Mouse (Mus musculus) stomach, embryonic 15.5 days (tissue): ENCODE results near the gene Dnah6. TPM values are rescaled to one million over a fixed set of nuclear protein-coding genes. Genes with fewer than 3 reads are reported as not detected.

Experiments
- ATAC-seq: fragments of 200-750 bp; cut with Nextera tagmentation; 2 replicates; pipeline ENCODE4 v1.8.0; 2017; ENCODE audit warnings: low read depth, moderate number of reproducible peaks, moderate TSS enrichment; ENCODE audit not compliant: insufficient read depth, low FRiP score
- H3K27ac ChIP-seq: fragments of 300-500 bp; sonication (generic); 2 replicates; pipeline ENCODE4 v1.5.1; 2015; ENCODE audit warnings: mild to moderate bottlenecking, inconsistent platforms
- H3K27me3 ChIP-seq: fragments of 300-500 bp; sonication (generic); replicated peaks from 2 replicates; pipeline ENCODE4 v1.6.1; 2015; ENCODE audit warnings: inconsistent platforms
- H3K36me3 ChIP-seq: fragments of 300-500 bp; sonication (generic); 2 replicates; pipeline ENCODE4 v1.6.1; 2015; ENCODE audit warnings: inconsistent platforms
- H3K4me1 ChIP-seq: fragments of 300-500 bp; sonication (generic); 2 replicates; pipeline ENCODE4 v1.6.1; 2015; ENCODE audit warnings: inconsistent platforms
- H3K4me2 ChIP-seq: fragments of 300-500 bp; sonication (generic); 2 replicates; pipeline ENCODE4 v1.6.1; 2015; ENCODE audit warnings: mild to moderate bottlenecking, inconsistent platforms
- H3K4me3 ChIP-seq: fragments of 300-500 bp; sonication (generic); replicated peaks from 2 replicates; pipeline ENCODE4 v1.5.1; 2015; ENCODE audit warnings: inconsistent platforms
- H3K9ac ChIP-seq: fragments of 300-500 bp; sonication (generic); 2 replicates; pipeline ENCODE4 v1.6.1; 2015; ENCODE audit warnings: inconsistent platforms
- H3K9me3 ChIP-seq: fragments of 300-500 bp; sonication (generic); 2 replicates; pipeline ENCODE4 v1.6.1; 2016; ENCODE audit warnings: inconsistent platforms
- WGBS: fragments of 180-500 bp; shearing (Covaris S2); methylation state at CpG from one replicate; pipeline ENCODE4 v1.1.7; 2015; 5-methylcytosine and 5-hydroxymethylcytosine counted together
- polyA plus RNA-seq: library from polyadenylated mRNA; unstranded; fragments of >200 nt; fragmentation: Nextera tagmentation; extraction: Ambion mirVana; gene quantifications from 2 replicates; pipeline ENCODE4 v1.2.1, GENCODE M21; 2015

Gene Dnah6
- polyA plus RNA-seq, result 0.05 and 0.06 TPM in 2 replicates

GRCm38 (mm10) chr6:73221189-73221957, at the start of gene Dnah6:
Gene Dnah6, minus strand, starts transcription at chr6:73221651.
- Histone ChIP-seq H3K9ac (no peak within 1 kb of the TSS), H3K4me1 (peaks cover 6% of the 10 kb centered on the region; the same call in 1 of the 2 replicates), H3K27ac (peak within 1 kb of the TSS; percentile 71), H3K9me3 (no peaks in the 10 kb centered on the region), H3K4me2 (peak within 1 kb of the TSS; percentile 53), H3K36me3 (no peaks in the 10 kb centered on the region), H3K4me3 (peak within 1 kb of the TSS; percentile 38), H3K27me3 (no peaks in the 10 kb centered on the region)
- peak; percentile 96 for ATAC-seq
- 30% methylated on average over 25 of the region's 25 CpGs for WGBS

DNA sequence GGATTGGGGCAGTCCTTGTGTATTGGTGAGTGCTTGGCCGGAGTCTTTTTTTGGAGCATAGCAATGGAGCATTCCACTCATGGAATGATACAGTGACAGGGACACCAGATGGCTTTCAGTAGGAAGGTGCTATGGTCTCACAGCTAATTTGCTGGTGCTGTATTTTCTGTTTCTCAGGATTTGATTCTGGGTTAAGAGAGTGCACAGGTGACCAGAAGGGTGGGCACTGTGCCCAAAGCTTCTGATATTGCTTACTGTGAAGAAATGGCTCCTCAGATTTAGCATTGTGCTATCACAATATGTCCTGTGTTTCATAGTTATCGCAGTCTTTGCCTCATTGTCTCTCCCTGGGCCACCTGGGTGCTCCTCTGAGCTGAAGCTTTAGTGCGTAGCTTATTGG, 47.9 kb upstream of the Dnah6 start:
- Histone ChIP-seq H3K9ac (no peak overlapping the region), H3K4me1 (no peaks in the 10 kb centered on the region), H3K9me3 (no peaks in the 10 kb centered on the region), H3K27me3 (no peaks in the 10 kb centered on the region), H3K27ac (no peak overlapping the region), H3K4me2 (no peak overlapping the region), H3K4me3 (no peak overlapping the region), H3K36me3 (peaks cover 63% of the 10 kb centered on the region)
- WGBS, result 90% methylated on average over 3 of the region's 3 CpGs
- ATAC-seq, result no peak

GRCm38 (mm10) chr6:73267738-73268311, 46.4 kb upstream of the Dnah6 start:
- H3K27me3 ChIP-seq, result no peaks in the 10 kb centered on the region
- no peaks in the 10 kb centered on the region for H3K4me1 ChIP-seq
- H3K36me3 ChIP-seq, result peaks cover 60% of the 10 kb centered on the region
- H3K4me2 ChIP-seq, result no peak overlapping the region
- H3K4me3 ChIP-seq, result no peak overlapping the region
- no peak overlapping the region for H3K9ac ChIP-seq
- WGBS, result 93% methylated on average over 8 of the region's 8 CpGs
- H3K9me3 ChIP-seq, result no peaks in the 10 kb centered on the region
- no peak overlapping the region for H3K27ac ChIP-seq
- no peak for ATAC-seq

DNA sequence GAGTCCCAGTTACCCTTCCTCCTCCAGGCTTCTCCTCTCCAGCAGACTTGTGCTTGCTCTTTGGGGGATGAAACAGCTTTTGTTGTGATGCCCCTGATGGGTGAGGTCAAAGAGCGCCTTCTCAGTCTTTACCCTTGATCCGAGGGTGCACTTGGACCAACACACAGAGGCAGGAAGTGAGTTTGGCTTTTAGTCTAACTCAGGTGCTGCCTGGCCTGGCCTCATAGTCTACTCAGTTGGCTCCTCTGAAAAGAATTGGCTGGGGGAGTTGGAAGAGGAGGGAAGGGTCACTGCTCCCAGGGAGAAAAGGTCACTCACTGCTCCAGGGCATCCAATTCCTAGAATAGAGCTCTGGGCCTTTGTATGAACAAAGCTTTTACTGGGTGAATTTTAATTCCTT, 43.4 kb upstream of the Dnah6 start:
- H3K36me3 ChIP-seq, result peaks cover 57% of the 10 kb centered on the region

DNA sequence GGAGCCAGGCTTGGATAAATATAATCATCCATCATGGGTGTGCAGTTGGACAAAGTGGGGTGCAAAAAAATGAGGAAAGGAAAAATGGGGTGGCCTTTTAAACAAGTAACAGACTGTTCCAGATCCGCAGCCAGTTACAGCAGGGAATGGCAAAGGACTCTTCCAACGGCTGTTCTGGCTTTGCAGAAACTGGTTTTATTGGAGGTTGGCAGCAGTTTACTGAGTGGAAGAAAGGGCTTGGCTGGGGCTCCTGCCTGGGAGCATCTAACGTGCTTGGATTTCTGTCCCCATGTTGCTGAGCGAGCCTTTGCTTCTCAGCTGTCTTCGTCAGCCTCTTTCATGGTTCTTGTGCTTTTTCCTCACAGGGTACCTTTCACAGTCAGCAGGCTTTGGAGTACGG, 38.7 kb upstream of the Dnah6 start:
- Histone ChIP-seq H3K27ac (no peak overlapping the region), H3K9ac (no peak overlapping the region), H3K4me1 (no peaks in the 10 kb centered on the region), H3K9me3 (no peaks in the 10 kb centered on the region), H3K36me3 (peaks cover 50% of the 10 kb centered on the region), H3K4me2 (no peak overlapping the region), H3K4me3 (no peak overlapping the region), H3K27me3 (no peaks in the 10 kb centered on the region)
- 86% methylated on average over 6 of the region's 6 CpGs for WGBS
- ATAC-seq, result no peak

More for the DNA sequence above, 43.4 kb upstream of the Dnah6 start:
- no peaks in the 10 kb centered on the region for H3K27me3 ChIP-seq
- no peak overlapping the region for H3K4me2 ChIP-seq
- no peak overlapping the region for H3K9ac ChIP-seq
- 69% methylated on average over 2 of the region's 2 CpGs for WGBS
- no peak overlapping the region for H3K4me3 ChIP-seq
- H3K27ac ChIP-seq, result no peak overlapping the region
- H3K9me3 ChIP-seq, result no peaks in the 10 kb centered on the region
- no peak for ATAC-seq
- H3K4me1 ChIP-seq, result no peaks in the 10 kb centered on the region

DNA sequence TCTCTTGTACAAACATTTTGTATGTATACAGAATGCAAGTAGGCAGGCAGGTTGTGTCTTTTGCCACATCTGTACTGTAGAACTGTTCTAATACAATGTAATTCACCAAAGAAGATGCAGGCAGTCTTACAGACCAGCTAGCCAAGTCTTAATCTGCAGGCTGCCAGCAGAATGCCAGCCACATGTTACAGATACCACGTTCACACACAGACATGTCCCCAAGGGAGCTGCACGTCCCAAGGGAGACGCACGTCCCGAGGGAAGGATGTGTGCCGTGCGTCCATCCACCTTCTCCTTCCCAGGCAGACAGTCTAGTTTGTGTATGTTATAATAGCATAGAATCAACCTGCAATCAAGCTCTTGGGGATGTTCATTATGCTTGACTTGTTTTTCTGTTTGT, 35.6 kb upstream of the Dnah6 start:
- Histone ChIP-seq H3K4me1 (peaks cover 3% of the 10 kb centered on the region; the same call in 1 of the 2 replicates), H3K4me3 (no peak overlapping the region), H3K27ac (no peak overlapping the region), H3K36me3 (peaks cover 36% of the 10 kb centered on the region), H3K27me3 (no peaks in the 10 kb centered on the region), H3K9ac (no peak overlapping the region), H3K9me3 (no peaks in the 10 kb centered on the region), H3K4me2 (no peak overlapping the region)
- ATAC-seq, result no peak
- 84% methylated on average over 7 of the region's 7 CpGs for WGBS

GRCm38 (mm10) chr6:73254307-73255228, 33.1 kb upstream of the Dnah6 start:
- ATAC-seq, result no peak
- Histone ChIP-seq H3K27me3 (no peaks in the 10 kb centered on the region), H3K9ac (no peak overlapping the region), H3K9me3 (no peaks in the 10 kb centered on the region), H3K36me3 (peaks cover 18% of the 10 kb centered on the region; the same call in 1 of the 2 replicates), H3K4me1 (peaks cover 3% of the 10 kb centered on the region; the same call in 1 of the 2 replicates), H3K4me2 (no peak overlapping the region), H3K4me3 (no peak overlapping the region), H3K27ac (no peak overlapping the region)
- WGBS, result 74% methylated on average over 9 of the region's 9 CpGs

DNA sequence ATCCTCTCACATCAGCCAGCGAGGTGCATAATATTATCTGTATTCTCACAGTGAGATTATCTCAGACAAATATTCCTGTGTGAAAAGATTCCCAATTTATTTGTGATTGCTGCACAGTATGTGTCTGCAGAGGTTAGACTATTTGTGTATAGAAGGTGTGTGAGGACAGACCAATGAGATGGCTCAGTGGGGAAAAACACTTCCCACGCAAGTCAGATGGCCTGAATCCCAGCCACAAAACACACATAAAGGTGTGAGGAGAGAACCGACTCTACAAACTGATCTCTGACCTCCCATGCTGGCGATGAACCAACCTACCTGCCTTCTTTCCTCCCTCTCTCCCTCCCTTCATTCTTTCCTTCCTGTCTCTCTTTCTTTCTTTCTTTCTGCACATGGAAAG, 32.1 kb upstream of the Dnah6 start:
- Histone ChIP-seq H3K27ac (no peak overlapping the region), H3K4me2 (no peak overlapping the region), H3K4me3 (no peak overlapping the region), H3K9me3 (no peaks in the 10 kb centered on the region), H3K9ac (no peak overlapping the region), H3K4me1 (peaks cover 3% of the 10 kb centered on the region; the same call in 1 of the 2 replicates), H3K27me3 (no peaks in the 10 kb centered on the region), H3K36me3 (peaks cover 11% of the 10 kb centered on the region; the same call in 1 of the 2 replicates)
- no peak for ATAC-seq
- 70% methylated on average over 4 of the region's 4 CpGs for WGBS

GRCm38 (mm10) chr6:73253006-73253405, 31.6 kb upstream of the Dnah6 start:
- Histone ChIP-seq H3K36me3 (peaks cover 10% of the 10 kb centered on the region; the same call in 1 of the 2 replicates), H3K9me3 (no peaks in the 10 kb centered on the region), H3K4me1 (peaks cover 3% of the 10 kb centered on the region; the same call in 1 of the 2 replicates), H3K4me2 (no peak overlapping the region), H3K27ac (no peak overlapping the region), H3K27me3 (no peaks in the 10 kb centered on the region), H3K9ac (no peak overlapping the region), H3K4me3 (no peak overlapping the region)
- 72% methylated on average over 2 of the region's 2 CpGs for WGBS
- no peak for ATAC-seq

DNA sequence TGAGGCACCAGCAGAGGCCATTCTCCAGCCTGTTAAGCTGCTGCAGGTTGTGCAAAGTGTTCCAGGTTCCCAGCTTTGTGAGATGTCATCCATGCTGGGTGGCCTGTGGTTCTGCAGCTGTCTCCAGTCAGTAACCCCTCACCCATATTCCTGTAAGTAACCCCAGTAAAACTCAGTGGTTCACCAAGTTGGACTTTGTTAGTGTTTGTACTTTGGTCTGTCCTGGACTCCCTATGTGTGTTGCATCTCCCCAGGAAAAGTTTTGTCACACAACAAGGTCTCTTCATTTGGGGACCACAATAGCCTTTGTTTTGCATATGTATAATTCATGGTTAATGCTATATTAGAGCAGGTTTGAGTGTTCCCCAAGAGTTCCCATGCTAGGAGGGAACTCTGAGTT, 30.9 kb upstream of the Dnah6 start:
- no peaks in the 10 kb centered on the region for H3K9me3 ChIP-seq
- H3K27me3 ChIP-seq, result no peaks in the 10 kb centered on the region
- H3K9ac ChIP-seq, result no peak overlapping the region

GRCm38 (mm10) chr6:73251336-73251735, 29.9 kb upstream of the Dnah6 start:
- Histone ChIP-seq H3K4me1 (peaks cover 3% of the 10 kb centered on the region; the same call in 1 of the 2 replicates), H3K27me3 (no peaks in the 10 kb centered on the region), H3K9ac (no peak overlapping the region), H3K4me3 (no peak overlapping the region), H3K4me2 (no peak overlapping the region), H3K27ac (no peak overlapping the region), H3K9me3 (no peaks in the 10 kb centered on the region), H3K36me3 (0 out of 2 replicates have a peak, but pooled peaks cover 1% of the 10 kb centered on the region)
- ATAC-seq, result no peak
- 88% methylated on average over 11 of the region's 11 CpGs for WGBS

More for the DNA sequence above, 30.9 kb upstream of the Dnah6 start:
- Histone ChIP-seq H3K4me3 (no peak overlapping the region), H3K36me3 (0 out of 2 replicates have a peak, but pooled peaks cover 7% of the 10 kb centered on the region), H3K4me2 (no peak overlapping the region), H3K4me1 (peaks cover 3% of the 10 kb centered on the region; the same call in 1 of the 2 replicates), H3K27ac (no peak overlapping the region)
- ATAC-seq, result no peak
